Mouse (Mus musculus): ENCODE results near the gene Setd3. TPM values are rescaled to one million over a fixed set of nuclear protein-coding genes. Genes with fewer than 3 reads are reported as not detected.
A peak's percentile ranks its signal among the peaks of the same experiment; 100 is the strongest.

Gene Setd3
- total RNA-seq (2021), result 100 to 1,000 TPM; 106 to 113 TPM
- long read RNA-seq, experiment 1, transcript Setd3-201 (13 exons, 2,755 nt), result major isoform, 136 of 184 reads
- long read RNA-seq, experiment 1, partial matches to known transcripts, result 9 of 184 reads
- long read RNA-seq, experiment 1, other reads (novel, unspliced or antisense), result 37 of 184 reads
- long read RNA-seq, experiment 2, transcript Setd3-201 (13 exons, 2,755 nt), result major isoform, 131 of 177 reads
- long read RNA-seq, experiment 2, partial matches to known transcripts, result 9 of 177 reads
- long read RNA-seq, experiment 2, other reads (novel, unspliced or antisense), result 35 of 177 reads

- no peak for DNase-seq (ENCODE audit: low spot score)
Measured at GRCm38 (mm10) chr12:108179246-108179320, at the start of gene Setd3. Setd3 (minus strand) TSS chr12:108179314.

DNA sequence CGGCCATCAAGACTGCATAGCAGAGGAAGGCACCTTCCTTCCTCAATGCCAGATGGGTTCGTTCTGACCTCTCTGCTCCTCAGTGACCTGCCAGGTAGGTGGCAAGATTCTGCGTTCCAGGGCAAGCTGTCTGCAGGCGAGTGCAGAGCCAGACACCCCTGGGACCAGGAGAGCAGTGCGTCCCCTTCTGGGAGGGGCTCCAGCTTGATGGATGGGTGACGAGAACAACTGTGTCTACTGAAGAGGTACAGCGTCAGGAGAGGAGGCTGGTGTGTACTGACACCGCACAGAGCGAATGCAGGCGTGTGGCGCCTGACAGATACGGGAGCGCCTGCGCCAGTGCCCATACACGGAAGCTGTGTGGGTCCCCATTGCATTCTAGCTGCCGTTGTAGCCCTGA lies 48.4 kb upstream of the Setd3 start:
- DNase-seq (ENCODE audit: low spot score), result no peak

DNA sequence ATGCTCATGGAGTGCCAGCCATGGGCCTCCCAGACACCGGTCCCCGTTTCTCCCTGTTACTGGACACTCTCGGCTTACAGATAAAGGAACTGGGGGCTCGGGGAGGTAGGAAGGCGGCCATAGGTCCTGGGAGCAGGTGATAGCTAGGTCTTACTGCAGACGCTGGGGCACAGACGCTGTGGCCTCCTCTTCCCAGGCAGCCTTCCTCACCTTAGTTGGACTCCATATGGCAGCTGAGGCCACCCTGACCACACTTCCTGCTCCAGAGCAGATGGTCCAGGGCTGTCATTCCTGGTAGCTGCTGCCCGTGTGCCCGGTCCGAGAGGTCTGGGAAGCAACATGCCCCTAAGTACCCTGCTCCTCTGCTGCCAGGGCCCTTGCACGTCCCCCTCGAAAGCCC lies 47.8 kb upstream of the Setd3 start:
- no peak for DNase-seq (ENCODE audit: low spot score)

DNA sequence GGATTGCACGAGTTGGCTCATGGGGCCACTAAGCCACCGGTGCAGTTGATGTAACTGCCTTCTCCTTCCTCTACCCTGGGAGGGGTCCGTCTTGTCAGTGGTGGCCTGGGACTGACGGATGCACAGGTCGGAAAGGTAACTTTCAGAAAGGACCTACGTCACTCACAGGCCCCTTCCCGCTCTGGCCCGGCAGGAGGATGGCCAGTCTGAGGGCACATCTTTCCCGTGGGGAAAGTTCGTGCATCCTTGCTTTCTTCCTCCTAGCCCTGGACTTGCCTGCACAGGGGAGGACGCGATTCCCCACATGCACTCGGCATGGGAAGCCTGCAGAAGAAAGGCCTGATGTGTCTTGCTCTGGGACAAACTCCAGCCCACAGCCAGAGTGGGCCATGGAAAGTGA lies 47.1 kb upstream of the Setd3 start:
- DNase-seq (ENCODE audit: low spot score), result no peak

DNA sequence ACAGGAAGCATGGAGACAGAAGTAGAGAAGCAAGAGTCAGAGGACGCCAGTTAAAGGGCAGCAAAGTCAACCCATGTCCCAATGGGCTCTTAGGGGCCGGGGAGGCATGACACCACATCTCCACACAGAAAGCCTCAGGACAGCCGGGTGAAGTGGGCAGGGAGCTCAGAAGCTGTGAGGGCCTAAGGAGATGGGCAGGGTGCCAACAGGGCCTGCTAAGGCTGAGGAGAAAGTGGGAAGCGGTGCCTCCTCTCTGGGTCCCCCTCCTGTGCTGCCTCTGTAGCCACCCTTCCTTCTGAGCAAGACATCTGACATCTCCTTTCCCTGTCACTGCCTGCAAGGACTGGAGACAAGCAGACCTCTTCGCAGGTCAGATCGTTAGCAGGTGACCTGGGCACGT lies 46.7 kb upstream of the Setd3 start:
- no peak for DNase-seq (ENCODE audit: low spot score)

DNA sequence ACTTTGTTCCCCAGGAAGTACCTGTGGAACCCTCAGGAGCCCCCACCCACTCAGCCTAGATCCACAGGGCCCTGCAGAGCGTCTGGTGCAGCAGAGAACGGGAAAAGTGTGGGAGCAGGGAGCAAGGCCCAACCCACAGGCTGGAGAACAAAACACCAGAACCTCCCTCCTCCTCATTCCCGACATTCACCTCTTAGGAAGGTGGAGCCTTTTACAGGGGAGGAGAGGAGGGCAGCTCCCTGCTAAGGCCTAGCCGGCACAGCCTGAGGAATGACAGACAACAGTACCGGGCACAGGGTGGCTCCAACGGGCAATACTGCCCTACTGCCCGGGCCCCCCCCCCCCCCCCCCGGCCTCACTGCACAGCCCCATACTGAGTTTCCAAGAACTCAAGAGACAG lies 44.2 kb upstream of the Setd3 start:
- no peak for DNase-seq (ENCODE audit: low spot score)

GRCm38 (mm10) chr12:108221712-108222111 lies 42.6 kb upstream of the Setd3 start:
- no peak for DNase-seq (ENCODE audit: low spot score)

GRCm38 (mm10) chr12:108221206-108221605 lies 42.1 kb upstream of the Setd3 start:
- no peak for DNase-seq (ENCODE audit: low spot score)

DNA sequence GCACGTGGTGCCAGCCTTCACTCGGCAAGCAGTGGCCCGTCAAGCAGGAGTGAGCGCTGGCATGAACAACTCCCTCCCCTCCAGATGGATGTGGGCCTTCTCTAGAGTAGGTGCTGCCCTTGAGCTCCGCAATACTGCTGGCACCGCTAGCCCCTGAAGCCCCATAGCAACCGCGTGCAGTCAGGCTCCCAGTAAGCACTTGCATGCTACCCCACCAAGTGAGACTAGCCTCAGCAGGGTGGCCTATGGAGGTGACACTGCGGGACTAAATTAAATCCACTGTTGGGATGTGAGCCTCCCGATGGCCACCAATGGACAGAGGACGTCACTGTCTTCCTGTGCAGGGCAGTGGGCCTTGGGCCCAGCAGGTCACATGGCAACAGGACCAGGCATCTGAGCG lies 41.5 kb upstream of the Setd3 start:
- DNase-seq (ENCODE audit: low spot score), result no peak

DNA sequence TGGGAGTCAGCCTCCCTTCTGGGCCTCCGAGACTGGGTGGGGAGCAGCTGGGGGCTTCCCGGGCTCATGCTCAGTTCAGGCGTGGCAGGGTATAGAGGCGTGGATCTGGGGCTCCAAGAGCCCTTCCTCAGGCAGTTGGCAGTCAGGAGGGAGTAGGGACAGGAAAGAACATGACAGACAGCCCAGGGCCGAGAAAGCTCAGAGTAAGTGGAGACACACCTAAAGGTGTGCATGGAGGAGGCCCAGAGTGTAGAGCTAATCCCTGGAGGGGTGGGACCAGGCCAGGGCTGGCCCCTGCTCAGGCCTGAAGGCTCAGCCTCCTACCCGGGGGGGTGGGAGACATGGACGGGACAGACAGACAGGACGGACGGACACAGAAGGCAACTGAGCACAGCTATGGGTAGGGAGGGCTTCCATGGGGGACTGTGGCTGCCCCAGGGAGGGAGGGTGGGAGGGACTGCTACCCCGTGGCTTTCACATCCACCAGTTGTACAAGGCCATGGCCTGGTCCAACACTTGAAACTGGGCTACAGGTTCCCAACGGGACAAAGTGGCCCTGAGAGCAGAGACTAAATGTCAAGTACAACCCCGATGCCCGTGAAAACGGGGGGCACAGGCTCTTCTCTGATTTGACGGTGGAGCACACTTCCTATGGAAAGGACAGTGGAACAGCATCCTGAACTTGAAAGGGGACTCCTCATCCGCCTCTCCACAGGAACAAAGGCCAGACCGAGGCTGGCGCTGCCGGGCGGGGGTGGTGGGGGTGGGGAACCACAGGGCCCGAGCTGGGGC lies 40.9 kb upstream of the Setd3 start:
- DNase-seq (ENCODE audit: low spot score), result no peak

DNA sequence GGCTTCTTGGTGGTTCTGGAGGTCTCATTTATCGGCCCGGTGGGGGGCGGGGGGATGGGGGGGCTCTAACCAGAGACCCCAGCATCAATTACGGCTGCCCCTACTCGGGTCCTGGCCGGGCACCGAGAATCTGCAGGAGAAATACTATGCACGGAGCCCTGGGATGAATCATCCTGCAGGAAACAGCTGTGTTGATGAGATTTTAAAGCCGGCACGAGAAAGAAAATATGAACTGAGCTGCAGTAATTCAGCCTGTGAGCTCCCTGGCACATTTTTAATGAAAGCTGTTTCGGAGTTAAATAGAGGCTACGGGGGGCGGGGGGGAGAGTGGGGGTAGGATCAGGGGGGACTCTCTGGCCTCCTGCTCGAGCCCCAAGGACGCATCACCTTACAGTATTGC lies 40.0 kb upstream of the Setd3 start:
- DNase-seq (ENCODE audit: low spot score), result no peak

DNA sequence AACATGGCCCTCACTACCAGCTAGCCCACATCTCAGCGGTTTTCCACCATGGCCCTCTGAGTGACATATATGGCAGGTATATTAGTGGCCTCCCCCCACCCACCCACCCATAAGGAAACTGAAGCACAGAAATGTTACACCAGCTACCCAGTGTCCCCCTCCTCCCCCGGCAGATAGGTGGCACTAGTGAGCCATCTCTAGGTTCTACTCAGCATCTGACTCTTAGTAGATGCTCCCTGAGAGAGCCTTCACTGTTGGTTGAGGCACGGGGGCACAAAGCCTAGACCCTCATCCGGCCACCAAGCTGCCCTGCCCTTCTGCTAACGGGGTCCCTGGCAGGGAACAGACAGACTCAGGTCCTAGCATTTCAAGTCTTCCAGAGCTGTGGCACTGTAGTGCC lies 38.5 kb upstream of the Setd3 start:
- peak; percentile 70 for DNase-seq (ENCODE audit: low spot score)

GRCm38 (mm10) chr12:108216611-108217370 lies 37.7 kb upstream of the Setd3 start:
- DNase-seq (ENCODE audit: low spot score), result peak; percentile 46

- DNase-seq (ENCODE audit: low spot score), result peak; percentile 46
Measured at GRCm38 (mm10) chr12:108215090-108215489, 36.0 kb upstream of the Setd3 start.

- DNase-seq (ENCODE audit: low spot score), result no peak
Measured at GRCm38 (mm10) chr12:108213090-108214041, 34.3 kb upstream of the Setd3 start.

DNA sequence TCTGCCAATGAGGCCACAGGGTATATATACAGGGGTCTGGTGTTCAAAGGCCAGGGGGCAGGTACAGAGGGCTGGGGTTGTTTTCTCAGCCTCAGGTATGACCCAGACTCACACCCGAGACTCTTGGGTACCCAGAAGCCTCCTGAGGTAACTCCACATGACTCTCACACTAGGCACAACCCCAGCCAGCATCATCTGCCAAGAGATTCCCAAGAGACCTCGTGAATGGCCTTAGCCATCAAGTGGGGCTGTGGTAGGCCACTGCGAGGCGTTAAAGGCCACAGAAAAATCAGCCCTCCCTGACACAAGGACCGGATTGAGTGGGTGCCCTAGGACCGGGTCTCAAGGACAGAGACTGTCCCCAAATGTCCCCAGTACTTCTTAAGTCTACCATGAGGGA lies 33.4 kb upstream of the Setd3 start:
- DNase-seq (ENCODE audit: low spot score), result no peak

DNA sequence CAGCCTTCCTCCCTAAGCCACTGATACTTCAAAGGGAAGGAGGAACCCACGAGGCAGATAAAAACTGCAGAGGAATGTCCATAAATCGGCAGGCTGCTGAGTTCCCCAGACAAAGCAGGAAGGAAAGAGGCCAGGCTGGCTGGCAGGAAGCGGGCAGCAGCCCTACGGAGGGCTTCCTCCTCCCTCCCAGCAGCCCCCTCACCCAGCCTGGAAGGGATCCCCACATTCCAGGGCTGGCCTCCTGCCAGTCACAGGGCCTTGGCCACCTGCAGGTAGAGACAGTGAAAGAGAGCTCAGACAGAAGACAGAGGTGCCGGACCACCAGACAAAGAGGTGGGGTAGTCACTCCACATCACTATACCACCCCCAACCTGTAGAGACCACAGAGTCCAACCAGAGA lies 33.0 kb upstream of the Setd3 start:
- no peak for DNase-seq (ENCODE audit: low spot score)

GRCm38 (mm10) chr12:108210623-108211022 lies 31.5 kb upstream of the Setd3 start:
- no peak for DNase-seq (ENCODE audit: low spot score)

GRCm38 (mm10) chr12:108208726-108209438 lies 29.8 kb upstream of the Setd3 start:
- peak; percentile 81 for DNase-seq (ENCODE audit: low spot score)

DNA sequence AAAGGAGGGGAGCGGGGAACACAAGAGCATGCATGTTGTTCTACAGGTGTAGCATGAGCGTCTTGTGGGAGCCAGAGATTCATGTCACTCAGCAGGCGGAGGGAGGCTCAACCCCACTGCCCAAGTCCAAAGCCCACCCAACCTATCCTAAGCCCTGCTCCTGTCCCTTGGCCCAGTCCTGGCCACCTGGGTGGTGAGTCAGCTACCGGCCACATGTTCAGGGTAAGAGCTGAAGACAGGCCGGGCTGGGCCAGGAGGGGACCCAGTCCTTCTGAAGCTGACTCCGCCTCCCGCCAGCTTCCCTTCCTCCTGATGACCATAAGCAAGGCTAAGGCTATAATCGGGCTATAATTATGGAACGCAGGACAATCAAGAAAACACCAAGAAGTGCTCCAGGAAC lies 29.1 kb upstream of the Setd3 start:
- DNase-seq (ENCODE audit: low spot score), result no peak

DNA sequence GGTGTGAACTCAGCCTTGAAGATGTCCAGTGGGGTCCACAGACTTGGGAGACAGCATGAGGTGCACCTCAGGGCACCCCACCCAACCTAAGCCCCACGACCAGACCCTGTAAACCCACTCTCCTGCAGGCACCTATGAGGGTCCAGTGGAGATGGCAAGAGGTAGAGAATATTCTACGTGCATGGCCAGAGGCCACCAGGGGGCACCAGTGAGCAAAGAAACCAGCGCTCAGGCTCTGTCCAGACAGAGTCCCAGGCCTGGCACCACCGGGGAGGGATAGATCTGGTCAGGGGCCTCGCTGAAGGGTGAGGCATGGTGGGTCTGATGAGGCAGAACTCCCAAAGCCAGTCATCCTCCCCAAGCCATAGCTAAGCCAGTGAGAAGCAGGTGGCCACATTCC lies 27.5 kb upstream of the Setd3 start:
- peak; percentile 63 for DNase-seq (ENCODE audit: low spot score)

Measured in gastrocnemius, adult 18-20 months (tissue).